Mouse (Mus musculus): Measurements from ENCODE around the gene Olfr1204. TPM values are rescaled to one million over a fixed set of nuclear protein-coding genes. Genes with fewer than 3 reads are reported as not detected.

Gene Olfr1204
- total RNA-seq (2014; rRNA removed) (not detected in 2 replicates), polyA plus RNA-seq (2012; rRNA removed) (not detected in 2 replicates)

DNA sequence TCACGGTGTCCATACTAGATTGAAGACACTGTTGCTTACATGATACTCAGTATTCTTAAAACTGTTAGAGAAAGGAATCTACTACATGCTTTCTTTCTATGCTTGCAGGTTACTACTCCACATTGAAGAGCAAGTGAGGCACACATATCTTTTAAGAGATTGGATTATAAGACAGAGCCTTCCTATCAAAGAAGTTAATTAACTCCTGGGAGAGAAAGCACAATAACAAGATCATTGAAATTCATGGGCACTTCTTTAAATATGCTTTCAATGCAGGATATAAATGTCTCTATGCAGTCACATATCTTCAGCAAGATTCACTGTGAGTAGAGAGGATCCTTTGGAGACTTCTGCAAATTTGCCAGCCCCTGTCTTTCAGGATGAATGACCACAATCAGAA, at the start of gene Olfr1204:
Gene Olfr1204, plus strand, starts transcription at position 301 of the 400 bp plus-strand sequence.
- no peak within 1 kb of the TSS for H3K27ac ChIP-seq (replicated peaks; ENCODE audit: insufficient read depth, low read depth, low read length)
- DNase-seq (ENCODE audit: extremely low read depth, low read depth, low spot score): no peak
- no peaks in the 10 kb centered on the region for H3K36me3 ChIP-seq (ENCODE audit: control insufficient read depth, insufficient read depth, low read length)
- no peaks in the 10 kb centered on the region for H3K79me2 ChIP-seq (ENCODE audit: control insufficient read depth, insufficient read depth, low read length)
- no peak for TF ChIP-seq CTCF (IDR thresholded peaks at IDR 0.05; ENCODE audit: low read depth, low read length)
- no peak for TF ChIP-seq POLR2A (IDR thresholded peaks at IDR 0.05; ENCODE audit: extremely low read depth, insufficient read depth, low read length)
- H3K9ac ChIP-seq (ENCODE audit: low read depth, low read length): no peak within 1 kb of the TSS
- no peaks in the 10 kb centered on the region for H3K4me1 ChIP-seq (ENCODE audit: control insufficient read depth, insufficient read depth, low read length)
- no peak within 1 kb of the TSS for H3K4me3 ChIP-seq (ENCODE audit: insufficient read depth, low read depth, low read length)
- WGBS: 77% methylated on average over 1 of the region's 1 CpGs
- H3K27me3 ChIP-seq (ENCODE audit: control insufficient read depth, insufficient read depth, low read length): no peaks in the 10 kb centered on the region

- no peak within 1 kb of the TSS for H3K9ac ChIP-seq (ENCODE audit: low read depth, low read length)
- no peak for DNase-seq (ENCODE audit: extremely low read depth, low read depth, low spot score)
- H3K4me1 ChIP-seq (ENCODE audit: control insufficient read depth, insufficient read depth, low read length): no peaks in the 10 kb centered on the region
- H3K27me3 ChIP-seq (ENCODE audit: control insufficient read depth, insufficient read depth, low read length): no peaks in the 10 kb centered on the region
- WGBS: 58% methylated on average over 1 of the region's 1 CpGs
- H3K27ac ChIP-seq (replicated peaks; ENCODE audit: insufficient read depth, low read depth, low read length): no peak within 1 kb of the TSS
- H3K79me2 ChIP-seq (ENCODE audit: control insufficient read depth, insufficient read depth, low read length): no peaks in the 10 kb centered on the region
- H3K4me3 ChIP-seq (ENCODE audit: insufficient read depth, low read depth, low read length): no peak within 1 kb of the TSS
- TF ChIP-seq POLR2A (IDR thresholded peaks at IDR 0.05; ENCODE audit: extremely low read depth, insufficient read depth, low read length) (no peak), CTCF (IDR thresholded peaks at IDR 0.05; ENCODE audit: low read depth, low read length) (no peak)
- H3K36me3 ChIP-seq (ENCODE audit: control insufficient read depth, insufficient read depth, low read length): no peaks in the 10 kb centered on the region
These were observed 34.9 kb upstream of the Olfr1204 start, which contains the start of gene Olfr1202 for GRCm38 (mm10) chr2:88814196-88814595. Olfr1202 (plus strand) TSS chr2:88814496.

DNA sequence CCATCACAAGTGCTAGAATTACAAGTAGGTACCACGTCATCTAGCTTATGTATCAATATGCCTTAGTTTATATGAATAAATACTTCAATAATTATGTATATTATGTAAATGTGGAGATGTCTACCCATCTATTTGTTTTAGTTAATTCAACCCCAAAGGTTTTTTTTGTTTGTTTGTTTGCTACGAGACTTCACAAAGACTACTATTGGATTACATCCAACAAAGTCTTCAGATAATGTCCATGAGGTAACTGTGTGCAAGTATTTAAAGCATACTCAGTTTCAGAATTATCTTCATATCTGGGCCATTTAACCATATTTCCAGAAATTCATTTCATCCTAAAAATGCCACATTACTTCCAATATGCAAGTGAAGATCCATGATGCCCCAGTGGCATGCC, 19.7 kb upstream of the Olfr1204 start, which contains the start of gene Olfr1205:
Gene Olfr1205, plus strand, starts transcription at position 301 of the 400 bp plus-strand sequence.
- Histone ChIP-seq H3K36me3 (ENCODE audit: control insufficient read depth, insufficient read depth, low read length) (no peaks in the 10 kb centered on the region), H3K27ac (replicated peaks; ENCODE audit: insufficient read depth, low read depth, low read length) (no peak within 1 kb of the TSS), H3K79me2 (ENCODE audit: control insufficient read depth, insufficient read depth, low read length) (no peaks in the 10 kb centered on the region), H3K4me3 (ENCODE audit: insufficient read depth, low read depth, low read length) (no peak within 1 kb of the TSS), H3K4me1 (ENCODE audit: control insufficient read depth, insufficient read depth, low read length) (no peaks in the 10 kb centered on the region), H3K9ac (ENCODE audit: low read depth, low read length) (no peak within 1 kb of the TSS), H3K27me3 (ENCODE audit: control insufficient read depth, insufficient read depth, low read length) (no peaks in the 10 kb centered on the region)
- no peak for TF ChIP-seq POLR2A (IDR thresholded peaks at IDR 0.05; ENCODE audit: extremely low read depth, insufficient read depth, low read length)
- no peak for TF ChIP-seq CTCF (IDR thresholded peaks at IDR 0.05; ENCODE audit: low read depth, low read length)
- WGBS: 75% methylated on average over 2 of the region's 2 CpGs
- DNase-seq (ENCODE audit: extremely low read depth, low read depth, low spot score): no peak

DNA sequence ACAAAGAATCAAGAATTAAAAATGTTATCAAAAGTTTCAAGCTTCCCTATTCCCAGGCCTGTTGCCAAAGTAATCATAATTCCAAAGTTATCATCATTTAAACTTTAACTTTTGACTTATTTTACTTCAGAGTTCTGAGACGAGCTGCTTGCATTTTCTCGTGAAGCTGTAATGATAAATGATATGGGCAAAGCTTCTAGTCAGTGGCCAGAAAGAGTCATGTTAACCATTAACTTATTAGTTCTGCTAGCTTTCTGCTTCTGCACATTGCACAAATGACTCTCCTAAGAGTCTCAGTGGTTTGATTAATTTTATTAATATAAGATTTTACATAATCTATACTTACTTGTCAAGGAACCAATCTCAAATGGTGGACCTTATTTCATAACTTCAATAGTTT, 10.6 kb upstream of the Olfr1204 start:
- Histone ChIP-seq H3K36me3 (ENCODE audit: control insufficient read depth, insufficient read depth, low read length) (no peaks in the 10 kb centered on the region), H3K9ac (ENCODE audit: low read depth, low read length) (no peak overlapping the region), H3K79me2 (ENCODE audit: control insufficient read depth, insufficient read depth, low read length) (no peaks in the 10 kb centered on the region), H3K4me3 (ENCODE audit: insufficient read depth, low read depth, low read length) (no peak overlapping the region), H3K4me1 (ENCODE audit: control insufficient read depth, insufficient read depth, low read length) (no peaks in the 10 kb centered on the region), H3K27ac (replicated peaks; ENCODE audit: insufficient read depth, low read depth, low read length) (no peak overlapping the region), H3K27me3 (ENCODE audit: control insufficient read depth, insufficient read depth, low read length) (no peaks in the 10 kb centered on the region)
- peak; percentile 11 for DNase-seq (ENCODE audit: extremely low read depth, low read depth, low spot score)
- TF ChIP-seq POLR2A (IDR thresholded peaks at IDR 0.05; ENCODE audit: extremely low read depth, insufficient read depth, low read length) (no peak), CTCF (IDR thresholded peaks at IDR 0.05; ENCODE audit: low read depth, low read length) (no peak)
- WGBS: 41% methylated on average over 2 of the region's 2 CpGs

DNA sequence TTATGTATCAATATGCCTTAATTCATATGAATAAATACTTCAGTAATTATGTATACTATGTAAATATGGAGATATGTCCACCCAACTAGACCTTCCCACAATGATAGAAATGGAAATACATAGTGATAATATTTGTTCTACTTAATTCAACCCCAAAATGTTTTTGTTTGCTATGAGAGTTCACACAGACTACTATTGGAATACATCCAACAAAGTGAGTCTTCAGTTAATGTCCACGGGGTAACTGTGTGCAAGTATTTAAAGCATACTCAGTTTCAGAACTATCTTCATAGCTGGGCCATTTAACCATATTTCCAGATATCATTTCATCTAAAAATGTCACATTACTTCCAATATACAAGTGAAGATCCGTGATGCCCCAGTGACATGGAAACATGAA, 13.8 kb downstream of the Olfr1204 start, which contains the start of gene Olfr1206:
Gene Olfr1206, plus strand, starts transcription at position 301 of the 400 bp plus-strand sequence.
- Histone ChIP-seq H3K4me1 (ENCODE audit: control insufficient read depth, insufficient read depth, low read length) (no peaks in the 10 kb centered on the region), H3K27me3 (ENCODE audit: control insufficient read depth, insufficient read depth, low read length) (no peaks in the 10 kb centered on the region), H3K27ac (replicated peaks; ENCODE audit: insufficient read depth, low read depth, low read length) (no peak within 1 kb of the TSS), H3K36me3 (ENCODE audit: control insufficient read depth, insufficient read depth, low read length) (no peaks in the 10 kb centered on the region), H3K9ac (ENCODE audit: low read depth, low read length) (no peak within 1 kb of the TSS), H3K4me3 (ENCODE audit: insufficient read depth, low read depth, low read length) (no peak within 1 kb of the TSS), H3K79me2 (ENCODE audit: control insufficient read depth, insufficient read depth, low read length) (no peaks in the 10 kb centered on the region)
- WGBS: 72% methylated on average over 2 of the region's 2 CpGs
- no peak for DNase-seq (ENCODE audit: extremely low read depth, low read depth, low spot score)
- no peak for TF ChIP-seq CTCF (IDR thresholded peaks at IDR 0.05; ENCODE audit: low read depth, low read length)
- TF ChIP-seq POLR2A (IDR thresholded peaks at IDR 0.05; ENCODE audit: extremely low read depth, insufficient read depth, low read length): no peak

GRCm38 (mm10) chr2:88902211-88902610, 53.1 kb downstream of the Olfr1204 start, which contains the start of gene Olfr1208:
Olfr1208 (minus strand) TSS chr2:88902311.
- no peaks in the 10 kb centered on the region for H3K79me2 ChIP-seq (ENCODE audit: control insufficient read depth, insufficient read depth, low read length)
- H3K9ac ChIP-seq (ENCODE audit: low read depth, low read length): no peak within 1 kb of the TSS
- no peaks in the 10 kb centered on the region for H3K36me3 ChIP-seq (ENCODE audit: control insufficient read depth, insufficient read depth, low read length)
- DNase-seq (ENCODE audit: extremely low read depth, low read depth, low spot score): no peak
- no peaks in the 10 kb centered on the region for H3K27me3 ChIP-seq (ENCODE audit: control insufficient read depth, insufficient read depth, low read length)
- no peak within 1 kb of the TSS for H3K27ac ChIP-seq (replicated peaks; ENCODE audit: insufficient read depth, low read depth, low read length)
- H3K4me3 ChIP-seq (ENCODE audit: insufficient read depth, low read depth, low read length): no peak within 1 kb of the TSS
- no peaks in the 10 kb centered on the region for H3K4me1 ChIP-seq (ENCODE audit: control insufficient read depth, insufficient read depth, low read length)
- TF ChIP-seq POLR2A (IDR thresholded peaks at IDR 0.05; ENCODE audit: extremely low read depth, insufficient read depth, low read length) (no peak), CTCF (IDR thresholded peaks at IDR 0.05; ENCODE audit: low read depth, low read length) (no peak)

Other genes starting within 250 kb of the Olfr1204 start
- not detected in 2 replicates for gene Olfr1191-ps1, start 208.8 kb upstream of the Olfr1204 start, total RNA-seq (2014; rRNA removed)
- not detected in 2 replicates for gene Olfr1191-ps1, start 208.8 kb upstream of the Olfr1204 start, polyA plus RNA-seq (2012; rRNA removed)
- not detected in 2 replicates for gene Olfr1192-ps1, start 200.8 kb upstream of the Olfr1204 start, total RNA-seq (2014; rRNA removed)
- gene Olfr1192-ps1, start 200.8 kb upstream of the Olfr1204 start, polyA plus RNA-seq (2012; rRNA removed): not detected in 2 replicates
- gene Olfr1193, start 173.7 kb upstream of the Olfr1204 start, total RNA-seq (2014; rRNA removed): not detected in 2 replicates
- gene Olfr1193, start 173.7 kb upstream of the Olfr1204 start, polyA plus RNA-seq (2012; rRNA removed): not detected in 2 replicates
- gene Olfr1195, start 160.1 kb upstream of the Olfr1204 start, total RNA-seq (2014; rRNA removed): not detected in 2 replicates
- not detected in 2 replicates for gene Olfr1195, start 160.1 kb upstream of the Olfr1204 start, polyA plus RNA-seq (2012; rRNA removed)
- not detected in 2 replicates for gene Olfr1196, start 144.7 kb upstream of the Olfr1204 start, total RNA-seq (2014; rRNA removed)
- not detected in 2 replicates for gene Olfr1196, start 144.7 kb upstream of the Olfr1204 start, polyA plus RNA-seq (2012; rRNA removed)
- gene Olfr1197, start 116.9 kb upstream of the Olfr1204 start, total RNA-seq (2014; rRNA removed): not detected in 2 replicates
- gene Olfr1197, start 116.9 kb upstream of the Olfr1204 start, polyA plus RNA-seq (2012; rRNA removed): not detected in 2 replicates
- gene Olfr1198, start 97.9 kb upstream of the Olfr1204 start, total RNA-seq (2014; rRNA removed): not detected in 2 replicates
- gene Olfr1198, start 97.9 kb upstream of the Olfr1204 start, polyA plus RNA-seq (2012; rRNA removed): not detected in 2 replicates
- gene Olfr1199, start 88.8 kb upstream of the Olfr1204 start, total RNA-seq (2014; rRNA removed): not detected in 2 replicates
- not detected in 2 replicates for gene Olfr1199, start 88.8 kb upstream of the Olfr1204 start, polyA plus RNA-seq (2012; rRNA removed)
- not detected in 2 replicates for gene Olfr1200, start 78.8 kb upstream of the Olfr1204 start, total RNA-seq (2014; rRNA removed)
- gene Olfr1200, start 78.8 kb upstream of the Olfr1204 start, polyA plus RNA-seq (2012; rRNA removed): not detected in 2 replicates
- gene Olfr1201, start 56.3 kb upstream of the Olfr1204 start, total RNA-seq (2014; rRNA removed): not detected in 2 replicates
- not detected in 2 replicates for gene Olfr1201, start 56.3 kb upstream of the Olfr1204 start, polyA plus RNA-seq (2012; rRNA removed)
- gene Olfr1202, start 34.8 kb upstream of the Olfr1204 start, total RNA-seq (2014; rRNA removed): not detected in 2 replicates
- not detected in 2 replicates for gene Olfr1202, start 34.8 kb upstream of the Olfr1204 start, polyA plus RNA-seq (2012; rRNA removed)
- gene Olfr1205, start 19.6 kb upstream of the Olfr1204 start, total RNA-seq (2014; rRNA removed): not detected in 2 replicates
- not detected in 2 replicates for gene Olfr1205, start 19.6 kb upstream of the Olfr1204 start, polyA plus RNA-seq (2012; rRNA removed)
- not detected in 2 replicates for gene Olfr1206, start 13.9 kb downstream of the Olfr1204 start, total RNA-seq (2014; rRNA removed)
- gene Olfr1206, start 13.9 kb downstream of the Olfr1204 start, polyA plus RNA-seq (2012; rRNA removed): not detected in 2 replicates
- not detected in 2 replicates for gene Olfr1208, start 53.0 kb downstream of the Olfr1204 start, total RNA-seq (2014; rRNA removed)
- gene Olfr1208, start 53.0 kb downstream of the Olfr1204 start, polyA plus RNA-seq (2012; rRNA removed): not detected in 2 replicates
- not detected in 2 replicates for gene Olfr1209, start 65.9 kb downstream of the Olfr1204 start, total RNA-seq (2014; rRNA removed)
- not detected in 2 replicates for gene Olfr1209, start 65.9 kb downstream of the Olfr1204 start, polyA plus RNA-seq (2012; rRNA removed)
- gene Olfr1211, start 88.8 kb downstream of the Olfr1204 start, total RNA-seq (2014; rRNA removed): not detected in 2 replicates
- gene Olfr1211, start 88.8 kb downstream of the Olfr1204 start, polyA plus RNA-seq (2012; rRNA removed): not detected in 2 replicates
- not detected in 2 replicates for gene Olfr1212, start 104.7 kb downstream of the Olfr1204 start, total RNA-seq (2014; rRNA removed)
- gene Olfr1212, start 104.7 kb downstream of the Olfr1204 start, polyA plus RNA-seq (2012; rRNA removed): not detected in 2 replicates
- not detected in 2 replicates for gene Gm13762, start 131.0 kb downstream of the Olfr1204 start, total RNA-seq (2014; rRNA removed)
- not detected in 2 replicates for gene Gm13762, start 131.0 kb downstream of the Olfr1204 start, polyA plus RNA-seq (2012; rRNA removed)
- not detected in 2 replicates for gene Olfr1214, start 143.4 kb downstream of the Olfr1204 start, total RNA-seq (2014; rRNA removed)
- not detected in 2 replicates for gene Olfr1214, start 143.4 kb downstream of the Olfr1204 start, polyA plus RNA-seq (2012; rRNA removed)
- not detected in 2 replicates for gene Olfr1215, start 157.7 kb downstream of the Olfr1204 start, total RNA-seq (2014; rRNA removed)
- gene Olfr1215, start 157.7 kb downstream of the Olfr1204 start, polyA plus RNA-seq (2012; rRNA removed): not detected in 2 replicates
- not detected in 2 replicates for gene Olfr1216, start 169.0 kb downstream of the Olfr1204 start, total RNA-seq (2014; rRNA removed)
- not detected in 2 replicates for gene Olfr1216, start 169.0 kb downstream of the Olfr1204 start, polyA plus RNA-seq (2012; rRNA removed)
- gene Olfr1217, start 182.8 kb downstream of the Olfr1204 start, total RNA-seq (2014; rRNA removed): not detected in 2 replicates
- not detected in 2 replicates for gene Olfr1217, start 182.8 kb downstream of the Olfr1204 start, polyA plus RNA-seq (2012; rRNA removed)
- gene Olfr1218, start 211.9 kb downstream of the Olfr1204 start, total RNA-seq (2014; rRNA removed): not detected in 2 replicates
- gene Olfr1218, start 211.9 kb downstream of the Olfr1204 start, polyA plus RNA-seq (2012; rRNA removed): not detected in 2 replicates
- gene Olfr1219, start 234.2 kb downstream of the Olfr1204 start, total RNA-seq (2014; rRNA removed): not detected in 2 replicates
- gene Olfr1219, start 234.2 kb downstream of the Olfr1204 start, polyA plus RNA-seq (2012; rRNA removed): not detected in 2 replicates